Mouse (Mus musculus) forebrain, embryonic 13.5 days (tissue): ENCODE measurements around the gene Wwtr1. TPM values are rescaled to one million over a fixed set of nuclear protein-coding genes. Genes with fewer than 3 reads are reported as not detected.

Experiments
- ATAC-seq: fragments of 200-750 bp; cut with Nextera tagmentation; 2 replicates; pipeline ENCODE4 v1.8.0; 2017
- H3K27ac ChIP-seq: fragments of 300-500 bp; sonication (generic); 2 replicates; pipeline ENCODE4 v1.5.1; 2015; ENCODE audit warnings: inconsistent platforms, mild to moderate bottlenecking, moderate library complexity
- H3K27me3 ChIP-seq: fragments of 300-500 bp; sonication (generic); 2 replicates; pipeline ENCODE4 v1.6.1; 2015; ENCODE audit warnings: mild to moderate bottlenecking, inconsistent platforms
- H3K36me3 ChIP-seq: fragments of 300-500 bp; sonication (generic); 2 replicates; pipeline ENCODE4 v1.6.1; 2015; ENCODE audit warnings: mild to moderate bottlenecking, inconsistent platforms; ENCODE audit not compliant: poor library complexity, severe bottlenecking
- H3K4me1 ChIP-seq: fragments of 300-500 bp; sonication (generic); 2 replicates; pipeline ENCODE4 v1.6.1; 2015; ENCODE audit warnings: inconsistent platforms
- H3K4me2 ChIP-seq: fragments of 300-500 bp; sonication (generic); 2 replicates; pipeline ENCODE4 v1.6.1; 2015; ENCODE audit warnings: inconsistent platforms, mild to moderate bottlenecking, moderate library complexity
- H3K4me3 ChIP-seq: fragments of 300-500 bp; sonication (generic); 2 replicates; pipeline ENCODE4 v1.5.1; 2015; ENCODE audit warnings: mild to moderate bottlenecking, inconsistent platforms
- H3K9ac ChIP-seq: fragments of 300-500 bp; sonication (generic); 2 replicates; pipeline ENCODE4 v1.6.1; 2015; ENCODE audit warnings: mild to moderate bottlenecking, inconsistent platforms
- H3K9me3 ChIP-seq: fragments of 300-500 bp; sonication (generic); replicated peaks from 2 replicates; pipeline ENCODE4 v1.6.1; 2016; ENCODE audit warnings: inconsistent platforms
- WGBS: fragments of 180-500 bp; shearing (Covaris S2); methylation state at CpG from one replicate; pipeline ENCODE4 v1.1.7; 2015; 5-methylcytosine and 5-hydroxymethylcytosine counted together
- polyA plus RNA-seq: library from polyadenylated mRNA; unstranded; fragments of >200 nt; fragmentation: Nextera tagmentation; extraction: Ambion mirVana; gene quantifications from 2 replicates; pipeline ENCODE4 v1.2.1, GENCODE M21; 2015

Wwtr1 gene
- polyA plus RNA-seq, 1 experiment from 2014 or later, result 12.2 TPM

DNA sequence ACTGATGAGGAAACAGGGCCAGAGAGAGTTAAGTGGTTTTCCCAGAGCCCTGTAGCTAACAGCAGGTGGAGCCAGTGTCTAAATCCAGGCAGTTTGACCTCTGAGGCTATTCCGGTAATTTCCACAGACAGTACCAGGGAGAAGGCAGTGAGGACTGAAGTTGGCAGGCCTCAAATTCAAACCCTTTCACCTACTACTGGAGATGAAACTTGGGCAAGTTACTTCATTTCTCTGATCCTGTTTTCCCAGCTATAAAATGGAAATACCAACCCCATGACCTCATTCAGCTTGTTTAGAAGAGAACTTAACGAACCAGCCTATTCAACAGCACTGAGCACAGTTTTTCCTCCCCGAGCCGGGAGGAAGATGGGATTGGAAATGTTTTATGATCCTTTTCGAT, 105.4 kb downstream of the Wwtr1 start:
- Histone ChIP-seq H3K4me2 (peak overlapping the region; percentile 55; the same call in 1 of the 2 replicates), H3K4me1 (peaks cover 29% of the 10 kb centered on the region), H3K36me3 (no peaks in the 10 kb centered on the region), H3K9me3 (no peaks in the 10 kb centered on the region), H3K27ac (peak overlapping the region; percentile 80), H3K9ac (no peak overlapping the region), H3K4me3 (no peak overlapping the region), H3K27me3 (no peaks in the 10 kb centered on the region)
- ATAC-seq, result peak; percentile 19
- WGBS, result 5% methylated on average over 5 of the region's 5 CpGs

DNA sequence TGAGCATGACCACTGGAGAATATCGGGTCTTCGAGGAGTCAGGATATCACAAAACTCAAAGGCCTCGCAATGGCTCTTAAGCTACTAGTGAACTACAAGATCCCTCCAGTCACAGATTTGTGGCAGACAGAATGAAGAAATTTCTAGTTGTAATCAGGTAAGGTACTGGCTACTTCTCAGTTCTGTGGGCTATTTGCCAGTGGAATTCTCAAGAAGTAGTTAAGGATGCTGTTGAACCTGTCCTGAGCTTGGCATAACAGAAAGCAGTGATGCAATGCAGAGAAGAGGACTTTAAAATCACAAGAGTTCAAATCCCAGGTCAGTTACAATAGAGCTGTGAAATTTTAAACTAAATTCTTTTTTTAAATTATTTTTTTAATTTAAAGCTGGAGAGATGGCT, 106.4 kb downstream of the Wwtr1 start:
- no peak overlapping the region for H3K4me2 ChIP-seq
- whole genome bisulfite sequencing, result 91% methylated on average over 3 of the region's 3 CpGs
- H3K27me3 ChIP-seq, result no peaks in the 10 kb centered on the region
- no peaks in the 10 kb centered on the region for H3K36me3 ChIP-seq
- H3K4me1 ChIP-seq, result peaks cover 29% of the 10 kb centered on the region
- H3K9me3 ChIP-seq, result no peaks in the 10 kb centered on the region
- H3K27ac ChIP-seq, result no peak overlapping the region
- no peak for ATAC-seq
- H3K9ac ChIP-seq, result no peak overlapping the region
- H3K4me3 ChIP-seq, result no peak overlapping the region

DNA sequence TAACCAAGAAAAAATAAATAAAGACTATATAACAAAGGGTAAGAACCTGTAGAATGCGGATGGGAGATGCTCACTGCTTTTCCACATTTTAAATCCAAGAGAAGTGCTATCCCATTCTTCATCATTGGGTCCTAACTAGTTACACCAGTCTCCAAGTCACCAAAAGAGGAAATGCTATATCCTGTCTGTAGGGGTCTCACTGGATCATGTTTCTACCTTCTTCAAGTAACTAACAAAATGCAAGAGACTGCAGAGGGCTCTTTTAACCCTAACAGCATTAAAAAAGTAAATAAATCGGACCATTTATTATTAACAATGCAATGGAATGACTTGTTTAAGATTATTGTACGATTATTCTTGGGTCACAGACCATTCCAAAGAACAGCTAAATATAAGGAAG, 109.4 kb downstream of the Wwtr1 start:
- 72% methylated on average over 3 of the region's 3 CpGs for WGBS
- Histone ChIP-seq H3K4me1 (peaks cover 13% of the 10 kb centered on the region), H3K36me3 (peaks cover 3% of the 10 kb centered on the region; the same call in 1 of the 2 replicates), H3K27ac (no peak overlapping the region), H3K4me3 (no peak overlapping the region), H3K9me3 (no peaks in the 10 kb centered on the region), H3K4me2 (no peak overlapping the region), H3K9ac (no peak overlapping the region), H3K27me3 (no peaks in the 10 kb centered on the region)
- 0 out of 2 replicates have a peak, but pooled peaks have one; percentile 39 for ATAC-seq

DNA sequence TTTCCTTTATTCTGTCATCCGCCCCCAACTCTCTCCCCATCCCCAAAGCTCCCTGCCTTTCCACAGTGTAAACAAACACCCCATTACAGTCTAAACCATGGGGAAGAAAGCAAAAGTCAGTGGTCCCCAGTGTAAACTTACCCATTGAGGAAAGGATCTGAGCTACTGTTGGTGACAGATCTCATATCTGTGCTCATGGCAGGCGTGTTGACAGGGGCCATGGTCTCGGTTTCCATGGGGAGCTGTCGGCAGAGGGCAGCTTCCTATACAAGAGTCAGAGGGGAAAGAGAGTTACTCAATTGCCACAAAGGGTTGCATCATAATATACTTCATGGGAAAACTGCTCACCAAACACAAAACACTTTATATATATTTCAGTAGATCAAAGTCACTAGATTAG, 112.4 kb downstream of the Wwtr1 start:
- H3K9me3 ChIP-seq, result no peaks in the 10 kb centered on the region
- no peak overlapping the region for H3K4me2 ChIP-seq
- no peak overlapping the region for H3K27ac ChIP-seq
- H3K27me3 ChIP-seq, result no peaks in the 10 kb centered on the region
- ATAC-seq, result no peak
- WGBS, result 93% methylated on average over 4 of the region's 4 CpGs
- H3K9ac ChIP-seq, result no peak overlapping the region
- no peak overlapping the region for H3K4me3 ChIP-seq
- peaks cover 3% of the 10 kb centered on the region; the same call in 1 of the 2 replicates for H3K36me3 ChIP-seq
- no peaks in the 10 kb centered on the region for H3K4me1 ChIP-seq

- WGBS, result 71% methylated on average over 11 of the region's 11 CpGs
- Histone ChIP-seq H3K9me3 (no peaks in the 10 kb centered on the region), H3K36me3 (peaks cover 3% of the 10 kb centered on the region; the same call in 1 of the 2 replicates)
These were observed 117.1 kb downstream of the Wwtr1 start for GRCm38 (mm10) chr3:57458652-57459051.

GRCm38 (mm10) chr3:57448445-57448844, 127.3 kb downstream of the Wwtr1 start:
- no peak overlapping the region for H3K4me2 ChIP-seq
- H3K4me3 ChIP-seq, result no peak overlapping the region
- WGBS, result 33% methylated on average over 5 of the region's 5 CpGs
- H3K27ac ChIP-seq, result no peak overlapping the region
- peak; percentile 86 for ATAC-seq
- H3K36me3 ChIP-seq, result no peaks in the 10 kb centered on the region
- no peaks in the 10 kb centered on the region for H3K27me3 ChIP-seq
- H3K9ac ChIP-seq, result no peak overlapping the region
- no peaks in the 10 kb centered on the region for H3K9me3 ChIP-seq
- H3K4me1 ChIP-seq, result no peaks in the 10 kb centered on the region

More at GRCm38 (mm10) chr3:57458652-57459051, 117.1 kb downstream of the Wwtr1 start:
- peak overlapping the region; percentile 10; the same call in 1 of the 2 replicates for H3K27ac ChIP-seq
- ATAC-seq, result 0 out of 2 replicates have a peak, but pooled peaks have one; percentile 33
- H3K9ac ChIP-seq, result no peak overlapping the region
- no peaks in the 10 kb centered on the region for H3K27me3 ChIP-seq
- no peak overlapping the region for H3K4me3 ChIP-seq
- no peak overlapping the region for H3K4me2 ChIP-seq
- H3K4me1 ChIP-seq, result no peaks in the 10 kb centered on the region

DNA sequence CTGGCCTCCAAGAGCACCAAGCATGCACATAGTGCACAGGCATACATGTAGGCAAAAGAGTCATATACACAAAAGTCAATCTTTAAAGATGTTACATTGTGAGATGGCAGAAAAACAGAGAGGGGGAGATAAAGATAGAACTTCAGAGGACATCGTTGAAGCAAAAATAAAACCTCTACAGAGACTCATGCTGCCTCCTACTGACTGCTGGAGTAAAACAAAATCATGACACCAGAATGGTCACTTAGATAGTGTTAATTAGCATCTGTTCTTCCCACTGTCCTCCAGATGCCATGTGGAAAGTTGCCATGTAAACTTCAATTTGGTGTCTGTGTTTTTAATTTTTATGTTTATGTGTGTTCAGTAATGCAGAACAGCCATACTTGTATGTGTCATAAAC, 127.8 kb downstream of the Wwtr1 start:
- H3K4me2 ChIP-seq, result no peak overlapping the region
- H3K36me3 ChIP-seq, result no peaks in the 10 kb centered on the region
- H3K27me3 ChIP-seq, result no peaks in the 10 kb centered on the region
- no peak overlapping the region for H3K9ac ChIP-seq
- no peak overlapping the region for H3K4me3 ChIP-seq
- H3K27ac ChIP-seq, result no peak overlapping the region
- no peaks in the 10 kb centered on the region for H3K4me1 ChIP-seq
- no peak; the same call in 1 of the 2 replicates for ATAC-seq
- 80% methylated on average over 1 of the region's 1 CpGs for WGBS
- H3K9me3 ChIP-seq, result no peaks in the 10 kb centered on the region

DNA sequence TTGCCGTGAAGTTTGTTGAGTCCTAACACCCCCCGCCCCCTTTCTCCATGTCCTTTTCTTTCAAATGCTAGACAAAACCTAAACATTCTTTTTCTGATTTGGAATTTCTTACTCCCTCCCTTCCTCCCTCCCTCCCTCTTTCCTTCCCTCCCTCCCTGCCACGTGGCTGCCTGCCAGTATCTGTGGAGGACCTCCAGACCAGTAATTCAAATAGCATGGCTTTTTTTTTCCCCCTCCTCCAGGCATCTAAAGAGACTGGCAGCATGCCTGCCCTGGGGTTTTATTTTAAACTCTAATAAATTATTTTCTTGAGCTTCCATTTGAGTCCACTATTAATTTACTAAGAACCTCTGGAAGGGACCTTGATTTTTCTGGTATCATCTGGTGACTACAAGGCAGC, 130.0 kb downstream of the Wwtr1 start:
- ATAC-seq, result no peak
- Histone ChIP-seq H3K4me3 (no peak overlapping the region), H3K27me3 (no peaks in the 10 kb centered on the region), H3K9ac (no peak overlapping the region), H3K36me3 (no peaks in the 10 kb centered on the region), H3K9me3 (no peaks in the 10 kb centered on the region), H3K4me2 (no peak overlapping the region), H3K27ac (no peak overlapping the region), H3K4me1 (no peaks in the 10 kb centered on the region)
- 36% methylated on average over 3 of the region's 3 CpGs for WGBS

DNA sequence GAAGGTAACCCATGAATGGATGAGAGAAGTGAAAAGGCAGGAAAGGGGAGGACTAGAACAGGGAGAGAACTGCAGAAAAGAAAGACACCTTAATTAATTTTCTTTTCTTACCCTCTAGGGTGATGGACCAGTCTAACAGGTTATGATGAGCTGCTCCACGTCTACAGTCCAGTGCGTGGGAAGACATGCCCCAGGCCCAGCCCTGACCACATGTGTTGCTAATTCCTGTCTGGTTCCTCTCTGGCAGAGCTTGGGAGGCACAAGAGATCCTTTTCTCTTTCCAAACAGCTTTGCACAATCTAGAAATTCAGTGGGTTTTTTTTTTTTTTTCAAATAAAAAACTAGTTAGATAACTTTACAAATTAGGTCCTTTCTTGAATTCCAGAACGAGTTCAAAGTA, 134.8 kb downstream of the Wwtr1 start:
- no peak for ATAC-seq
- Histone ChIP-seq H3K9ac (no peak overlapping the region), H3K4me1 (no peaks in the 10 kb centered on the region), H3K36me3 (no peaks in the 10 kb centered on the region), H3K4me2 (no peak overlapping the region), H3K4me3 (no peak overlapping the region), H3K9me3 (no peaks in the 10 kb centered on the region), H3K27me3 (no peaks in the 10 kb centered on the region), H3K27ac (no peak overlapping the region)
- 77% methylated on average over 3 of the region's 3 CpGs for WGBS

DNA sequence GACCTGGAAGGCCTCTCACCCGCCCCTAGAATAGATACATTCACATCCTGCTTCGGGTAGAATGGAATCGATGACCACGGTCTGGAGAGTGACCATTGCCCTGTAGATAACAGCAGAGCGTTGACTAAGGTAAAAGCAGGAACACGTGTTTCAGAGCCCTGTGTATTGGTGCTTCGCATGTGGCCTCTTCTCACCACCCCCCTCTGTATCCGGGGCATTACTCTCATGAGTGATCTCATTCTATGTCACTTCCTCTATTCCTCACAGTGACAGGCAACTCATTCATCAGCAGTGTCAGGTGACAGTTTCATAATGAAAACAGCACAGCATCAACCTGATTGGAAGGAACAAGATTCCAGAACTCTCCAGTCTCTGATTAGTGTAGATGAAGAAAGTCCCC, 140.3 kb downstream of the Wwtr1 start:
- Histone ChIP-seq H3K9ac (no peak overlapping the region), H3K27me3 (no peaks in the 10 kb centered on the region), H3K4me3 (no peak overlapping the region), H3K36me3 (no peaks in the 10 kb centered on the region), H3K27ac (no peak overlapping the region), H3K4me1 (no peaks in the 10 kb centered on the region), H3K4me2 (no peak overlapping the region), H3K9me3 (no peaks in the 10 kb centered on the region)
- 75% methylated on average over 8 of the region's 8 CpGs for WGBS
- no peak for ATAC-seq

DNA sequence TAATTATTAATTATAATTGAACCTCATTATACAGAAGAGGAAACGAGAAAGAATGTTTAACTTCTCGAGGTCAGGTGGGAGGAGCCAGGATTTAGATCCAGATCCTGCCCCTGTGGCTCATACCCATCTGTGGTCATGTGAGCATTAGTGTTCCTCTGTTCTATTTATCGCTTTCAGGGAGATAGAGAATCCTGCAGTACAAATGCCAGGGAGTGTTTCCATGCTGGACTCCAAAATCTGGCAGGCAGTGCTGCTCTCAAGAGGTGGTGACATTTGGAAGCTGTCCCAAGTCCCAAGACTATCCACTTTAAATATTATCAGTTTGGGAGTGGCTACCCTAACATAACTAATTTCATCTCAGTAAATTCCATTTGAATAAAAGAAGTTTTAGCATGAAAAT, 144.0 kb downstream of the Wwtr1 start:
- Histone ChIP-seq H3K4me3 (no peak overlapping the region), H3K4me2 (no peak overlapping the region), H3K9ac (no peak overlapping the region), H3K27ac (no peak overlapping the region), H3K36me3 (no peaks in the 10 kb centered on the region), H3K27me3 (no peaks in the 10 kb centered on the region), H3K4me1 (no peaks in the 10 kb centered on the region), H3K9me3 (no peaks in the 10 kb centered on the region)
- ATAC-seq, result no peak
- 83% methylated on average over 3 of the region's 3 CpGs for WGBS

DNA sequence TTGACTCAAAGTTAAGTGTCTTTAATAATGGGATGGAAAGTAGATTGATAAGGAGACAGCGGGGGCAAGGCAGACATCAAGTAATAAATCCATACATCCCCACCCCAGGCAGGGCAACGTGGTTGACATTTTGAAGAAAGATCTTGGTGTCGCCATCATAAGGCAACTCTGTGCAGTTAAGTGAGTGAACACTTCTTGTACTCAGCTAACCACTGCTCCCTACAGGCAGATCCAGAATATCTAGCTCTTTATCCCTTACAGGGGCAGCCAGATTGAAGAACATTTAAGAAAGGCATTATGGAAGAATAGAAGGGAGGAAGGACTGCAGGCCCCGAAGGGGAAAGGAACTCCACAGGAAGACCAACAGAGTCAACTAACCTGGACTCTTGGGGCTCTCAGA, 146.2 kb downstream of the Wwtr1 start:
- H3K9ac ChIP-seq, result no peak overlapping the region
- no peak overlapping the region for H3K4me2 ChIP-seq
- WGBS, result 73% methylated on average over 4 of the region's 4 CpGs

GRCm38 (mm10) chr3:57428682-57429464, 146.8 kb downstream of the Wwtr1 start:
- H3K27ac ChIP-seq, result no peak overlapping the region
- no peak overlapping the region for H3K4me2 ChIP-seq
- 36% methylated on average over 5 of the region's 5 CpGs for WGBS
- no peaks in the 10 kb centered on the region for H3K36me3 ChIP-seq
- no peaks in the 10 kb centered on the region for H3K27me3 ChIP-seq
- no peak overlapping the region for H3K4me3 ChIP-seq
- H3K9ac ChIP-seq, result no peak overlapping the region
- ATAC-seq, result no peak
- no peaks in the 10 kb centered on the region for H3K4me1 ChIP-seq
- H3K9me3 ChIP-seq, result no peaks in the 10 kb centered on the region

More for the DNA sequence above, 146.2 kb downstream of the Wwtr1 start:
- H3K36me3 ChIP-seq, result no peaks in the 10 kb centered on the region
- no peaks in the 10 kb centered on the region for H3K9me3 ChIP-seq
- H3K27me3 ChIP-seq, result no peaks in the 10 kb centered on the region
- no peaks in the 10 kb centered on the region for H3K4me1 ChIP-seq
- H3K4me3 ChIP-seq, result no peak overlapping the region
- no peak for ATAC-seq
- no peak overlapping the region for H3K27ac ChIP-seq
